Mouse (Mus musculus) midbrain, embryonic 14.5 days (tissue): ENCODE measurements at regions not wholly inside any gene's neighbourhood (a gene's known extent, or its start where the extent isn't known, plus 50 kb on each side); places are given as distances from the start of the nearest gene placed in this dataset.

Experiments used
- ATAC-seq: fragments of 200-750 bp; cut with Nextera tagmentation; 2 replicates; pipeline ENCODE4 v1.8.0; 2017; ENCODE audit warnings: moderate number of reproducible peaks, moderate library complexity; ENCODE audit not compliant: low FRiP score, low TSS enrichment
- DNase-seq: peaks from one replicate; pipeline ENCODE4 v3.0.0-alpha.2; 2015
- H3K27ac ChIP-seq: fragments of 300-500 bp; sonication (generic); replicated peaks from 2 replicates; pipeline ENCODE4 v1.5.1; 2014; ENCODE audit warnings: mild to moderate bottlenecking, low read depth, low read length, moderate library complexity
- H3K27me3 ChIP-seq: fragments of 300-500 bp; sonication (generic); 2 replicates; pipeline ENCODE4 v1.6.1; 2014; ENCODE audit warnings: low read length, control low read depth, mixed read lengths; ENCODE audit not compliant: control insufficient read depth, insufficient read depth
- H3K36me3 ChIP-seq: fragments of 300-500 bp; sonication (generic); 2 replicates; pipeline ENCODE4 v1.6.1; 2014; ENCODE audit warnings: low read length, control low read depth; ENCODE audit not compliant: control insufficient read depth, insufficient read depth
- H3K4me1 ChIP-seq: fragments of 300-500 bp; sonication (generic); 2 replicates; pipeline ENCODE4 v1.6.1; 2014; ENCODE audit warnings: mild to moderate bottlenecking, antibody characterized with exemption, low read length, control low read depth; ENCODE audit not compliant: control insufficient read depth, insufficient read depth
- H3K4me2 ChIP-seq: fragments of 300-500 bp; sonication (generic); 2 replicates; pipeline ENCODE4 v1.6.1; 2014; ENCODE audit warnings: mild to moderate bottlenecking, low read length, moderate library complexity
- H3K4me3 ChIP-seq: fragments of 300-500 bp; sonication (generic); replicated peaks from 2 replicates; pipeline ENCODE4 v1.5.1; 2014; ENCODE audit warnings: low read depth, low read length
- H3K9ac ChIP-seq: fragments of 300-500 bp; sonication (generic); replicated peaks from 2 replicates; pipeline ENCODE4 v1.6.1; 2014; ENCODE audit warnings: mild to moderate bottlenecking, low read length, moderate library complexity
- H3K9me3 ChIP-seq: fragments of 300-500 bp; sonication (generic); 2 replicates; pipeline ENCODE4 v1.6.1; 2016; ENCODE audit warnings: low read length, control low read depth, mixed read lengths; ENCODE audit not compliant: control insufficient read depth
- WGBS: fragments of 180-500 bp; shearing (Covaris S2); extraction: QIAGEN DNeasy Blood & Tissue Kit; methylation state at CpG from one replicate; pipeline ENCODE4 v1.1.7; 2014; 5-methylcytosine and 5-hydroxymethylcytosine counted together

DNA sequence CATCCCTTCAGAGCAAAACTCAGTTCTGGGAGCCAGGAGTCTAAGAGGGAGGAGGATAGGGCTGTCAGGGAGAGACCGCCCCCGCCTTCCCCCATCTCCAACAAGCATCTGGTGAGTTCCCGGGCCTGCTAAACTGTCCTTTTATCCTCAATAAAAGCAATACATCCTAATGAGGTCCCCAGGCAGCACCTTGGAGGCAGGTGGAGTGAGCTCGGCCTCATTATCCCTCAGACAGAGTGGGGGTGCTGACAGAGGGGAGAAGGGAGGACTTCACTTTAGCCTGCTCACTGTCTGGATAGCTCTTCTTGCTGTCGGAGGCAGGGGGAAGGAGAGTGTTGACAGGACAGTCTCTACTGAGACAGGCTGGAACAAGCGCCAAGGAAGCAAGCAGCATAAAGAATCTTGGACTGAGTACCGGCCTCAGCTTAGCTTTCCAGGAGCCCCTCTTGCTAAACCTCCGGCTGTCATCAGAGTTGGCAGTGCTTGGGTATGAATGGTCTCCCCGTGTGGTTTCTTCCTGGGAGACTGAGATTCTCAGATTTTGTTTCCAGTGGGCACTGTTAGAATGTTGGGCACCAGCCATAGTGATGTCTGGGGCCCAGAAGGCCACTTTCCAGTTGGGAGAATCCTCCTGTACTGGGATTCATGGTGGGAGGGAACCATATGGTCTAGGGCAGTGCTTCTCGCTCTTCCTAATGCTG is 537.3 kb downstream of the Tbc1d22a start:
- Histone ChIP-seq H3K4me1 (no peaks in the 10 kb centered on the region), H3K9me3 (no peaks in the 10 kb centered on the region), H3K4me2 (no peak overlapping the region), H3K27me3 (no peaks in the 10 kb centered on the region), H3K36me3 (no peaks in the 10 kb centered on the region), H3K9ac (no peak overlapping the region), H3K4me3 (no peak overlapping the region), H3K27ac (0 out of 2 replicates have a peak overlapping the region, but pooled peaks have one; percentile 16)
- WGBS, result 62% methylated on average over 10 of the region's 10 CpGs
- DNase-seq (peak; percentile 72), ATAC-seq (peak; percentile 55; the same call in 1 of the 2 replicates)

DNA sequence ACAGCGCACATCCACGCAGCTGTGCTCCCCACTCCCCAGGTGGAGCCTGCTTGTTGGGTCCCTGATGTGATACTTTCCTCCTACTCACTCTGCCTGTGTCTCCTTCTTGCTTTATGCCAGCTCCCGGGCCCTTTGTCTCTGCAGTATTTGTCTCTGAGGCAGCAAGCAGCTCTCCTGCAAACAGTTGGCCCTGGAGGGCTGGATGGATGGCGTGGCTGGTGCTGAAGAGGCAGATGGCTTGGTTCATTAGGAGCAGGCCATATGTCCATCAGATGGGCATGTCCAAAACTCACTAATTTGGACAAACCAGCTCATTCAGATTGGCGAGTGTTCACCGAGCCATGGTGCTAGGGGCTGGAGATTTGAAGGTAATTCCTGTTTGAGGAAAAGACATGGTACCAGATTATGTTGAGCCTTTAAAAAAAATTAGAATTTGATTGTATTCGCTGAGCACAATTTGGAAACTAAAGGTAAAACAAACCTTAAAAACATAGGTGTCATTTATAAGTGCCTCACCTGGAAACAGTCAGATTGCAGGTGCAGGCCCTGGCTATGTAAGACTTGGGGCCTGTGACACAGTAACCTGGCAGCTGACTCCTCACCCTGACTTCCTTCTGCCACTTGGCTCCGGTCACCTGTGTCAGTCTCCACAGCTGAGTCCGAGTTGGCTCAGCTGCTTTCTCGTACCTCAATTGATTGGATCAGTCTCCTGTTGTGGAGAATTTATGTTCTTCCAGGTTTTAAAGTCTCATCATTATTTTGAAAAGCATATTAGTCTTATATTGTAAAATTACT is 549.5 kb downstream of the Tbc1d22a start:
- no peaks in the 10 kb centered on the region for H3K4me1 ChIP-seq
- WGBS, result 84% methylated on average over 10 of the region's 10 CpGs
- DNase-seq (no peak), ATAC-seq (no peak)
- no peak overlapping the region for H3K4me2 ChIP-seq
- no peaks in the 10 kb centered on the region for H3K36me3 ChIP-seq
- H3K27ac ChIP-seq, result no peak overlapping the region
- H3K27me3 ChIP-seq, result no peaks in the 10 kb centered on the region
- H3K9ac ChIP-seq, result no peak overlapping the region
- H3K9me3 ChIP-seq, result no peaks in the 10 kb centered on the region
- no peak overlapping the region for H3K4me3 ChIP-seq

DNA sequence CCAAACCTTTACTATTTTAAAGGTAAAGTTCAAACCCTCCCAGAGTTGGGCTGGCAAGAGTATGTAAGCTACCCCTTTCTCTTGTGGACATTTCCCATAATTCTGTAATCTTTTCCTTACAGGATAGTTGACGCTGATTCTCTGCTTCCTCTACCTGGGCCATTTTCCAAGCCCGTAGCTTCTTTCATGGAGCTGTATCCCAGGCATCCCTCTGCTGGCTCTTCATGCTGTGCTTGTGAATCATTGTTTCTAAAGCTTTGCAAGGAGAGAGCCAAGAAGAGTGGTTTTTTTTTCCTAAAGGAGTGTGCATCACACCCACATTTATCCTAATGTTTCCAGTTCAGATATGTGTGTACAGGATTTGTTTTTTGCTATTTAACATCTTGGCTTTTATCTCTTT is 553.4 kb downstream of the Tbc1d22a start:
- WGBS, result 91% methylated on average over 2 of the region's 2 CpGs
- H3K9me3 ChIP-seq, result no peaks in the 10 kb centered on the region
- ATAC-seq, result no peak
- H3K27ac ChIP-seq, result no peak overlapping the region
- no peak overlapping the region for H3K4me3 ChIP-seq
- no peaks in the 10 kb centered on the region for H3K36me3 ChIP-seq
- no peaks in the 10 kb centered on the region for H3K4me1 ChIP-seq
- no peak for DNase-seq
- no peak overlapping the region for H3K4me2 ChIP-seq
- H3K27me3 ChIP-seq, result no peaks in the 10 kb centered on the region
- no peak overlapping the region for H3K9ac ChIP-seq

DNA sequence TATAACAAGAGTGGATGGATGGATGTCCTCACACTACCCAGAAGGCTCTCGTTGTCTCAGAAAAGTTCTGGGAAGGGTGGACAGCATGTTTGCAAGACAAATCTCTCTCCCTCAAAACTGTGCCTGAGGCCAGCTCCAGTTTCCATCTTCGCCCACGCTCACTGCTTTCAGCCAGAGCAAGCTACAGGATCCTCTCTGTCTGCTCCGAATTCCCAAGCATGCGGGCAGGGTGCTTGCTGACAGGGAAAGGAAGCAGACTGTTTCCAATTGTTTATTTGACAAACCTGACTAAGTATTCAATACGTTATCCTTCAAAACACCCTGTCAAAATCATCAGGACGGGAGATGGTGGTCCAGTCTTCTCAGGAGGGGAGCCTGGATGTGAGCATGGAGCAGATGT is 558.8 kb downstream of the Tbc1d22a start:
- Histone ChIP-seq H3K9me3 (no peaks in the 10 kb centered on the region), H3K4me3 (no peak overlapping the region), H3K27me3 (no peaks in the 10 kb centered on the region), H3K36me3 (no peaks in the 10 kb centered on the region), H3K9ac (no peak overlapping the region), H3K27ac (no peak overlapping the region), H3K4me2 (no peak overlapping the region), H3K4me1 (no peaks in the 10 kb centered on the region)
- DNase-seq (no peak), ATAC-seq (no peak)
- WGBS, result 86% methylated on average over 7 of the region's 7 CpGs

DNA sequence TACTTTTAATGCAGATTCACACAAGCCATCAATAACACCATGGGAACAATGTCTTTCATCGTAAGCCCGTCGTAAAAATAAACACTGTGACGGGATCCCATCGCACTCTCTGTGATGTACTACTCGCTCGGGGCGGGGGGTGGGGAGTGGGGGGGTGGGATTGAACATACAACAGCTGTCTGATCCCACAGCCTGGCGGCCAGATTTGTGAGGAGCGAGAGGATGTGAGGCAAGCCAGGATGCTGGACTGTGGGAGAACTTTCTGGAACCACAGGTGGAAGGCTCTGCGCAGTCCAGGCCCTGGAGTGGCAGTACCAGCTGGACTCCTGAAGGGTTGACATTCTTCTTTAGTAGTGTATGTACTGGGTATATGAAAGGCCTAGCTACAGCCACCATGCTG is 563.7 kb downstream of the Tbc1d22a start:
- Histone ChIP-seq H3K4me1 (no peaks in the 10 kb centered on the region), H3K4me3 (no peak overlapping the region), H3K27me3 (no peaks in the 10 kb centered on the region), H3K36me3 (no peaks in the 10 kb centered on the region), H3K9me3 (no peaks in the 10 kb centered on the region), H3K27ac (no peak overlapping the region), H3K9ac (no peak overlapping the region), H3K4me2 (no peak overlapping the region)
- ATAC-seq (no peak), DNase-seq (no peak)
- WGBS, result 89% methylated on average over 11 of the region's 11 CpGs

DNA sequence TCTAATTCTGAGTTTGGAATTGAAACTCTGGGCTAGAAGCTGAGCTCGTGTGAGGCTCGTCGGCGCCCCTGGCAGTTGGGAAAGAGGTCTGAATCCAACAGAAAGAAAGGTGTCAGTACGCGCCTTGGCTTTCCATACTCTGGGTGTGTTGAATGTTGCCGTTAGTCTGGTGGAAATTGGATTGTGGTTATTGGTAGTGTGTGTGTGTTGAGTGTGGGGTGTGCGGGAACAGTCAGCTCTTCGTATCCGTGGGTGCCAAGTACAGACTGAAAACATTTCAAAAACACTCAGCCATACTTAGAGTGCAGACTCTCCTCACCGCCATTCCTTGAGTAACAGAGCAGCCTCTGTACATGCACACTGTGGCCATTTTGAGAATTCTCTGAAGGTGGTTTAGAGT is 566.9 kb downstream of the Tbc1d22a start:
- DNase-seq, result no peak
- 93% methylated on average over 11 of the region's 11 CpGs for WGBS
- Histone ChIP-seq H3K4me1 (no peaks in the 10 kb centered on the region), H3K4me2 (no peak overlapping the region), H3K27ac (no peak overlapping the region), H3K9ac (no peak overlapping the region), H3K36me3 (no peaks in the 10 kb centered on the region), H3K9me3 (no peaks in the 10 kb centered on the region), H3K4me3 (no peak overlapping the region), H3K27me3 (no peaks in the 10 kb centered on the region)
- ATAC-seq, result no peak

DNA sequence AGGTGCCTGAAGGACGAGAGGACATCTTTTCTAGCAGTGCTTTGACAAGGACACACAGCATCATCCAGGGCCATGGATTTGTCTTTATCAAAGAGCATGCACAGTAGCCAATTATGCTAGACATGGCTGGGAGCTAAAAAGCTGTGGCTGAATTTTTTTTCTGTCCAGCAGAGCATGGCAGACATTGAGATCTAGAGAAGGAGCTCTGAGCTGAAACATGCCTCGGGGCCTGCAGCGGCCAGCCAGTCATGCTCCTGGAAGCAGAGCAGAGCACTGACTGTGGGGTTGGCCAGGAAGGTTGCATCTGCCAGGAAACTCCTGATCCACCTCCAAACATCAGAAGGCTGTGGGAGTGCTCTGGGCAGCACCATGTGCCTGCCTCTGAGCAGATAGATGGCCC is 580.5 kb downstream of the Tbc1d22a start:
- DNase-seq (no peak), ATAC-seq (no peak)
- Histone ChIP-seq H3K4me2 (no peak overlapping the region), H3K27ac (no peak overlapping the region), H3K9ac (no peak overlapping the region), H3K36me3 (no peaks in the 10 kb centered on the region), H3K4me1 (no peaks in the 10 kb centered on the region), H3K4me3 (no peak overlapping the region), H3K9me3 (no peaks in the 10 kb centered on the region), H3K27me3 (no peaks in the 10 kb centered on the region)
- 51% methylated on average over 3 of the region's 3 CpGs for WGBS

DNA sequence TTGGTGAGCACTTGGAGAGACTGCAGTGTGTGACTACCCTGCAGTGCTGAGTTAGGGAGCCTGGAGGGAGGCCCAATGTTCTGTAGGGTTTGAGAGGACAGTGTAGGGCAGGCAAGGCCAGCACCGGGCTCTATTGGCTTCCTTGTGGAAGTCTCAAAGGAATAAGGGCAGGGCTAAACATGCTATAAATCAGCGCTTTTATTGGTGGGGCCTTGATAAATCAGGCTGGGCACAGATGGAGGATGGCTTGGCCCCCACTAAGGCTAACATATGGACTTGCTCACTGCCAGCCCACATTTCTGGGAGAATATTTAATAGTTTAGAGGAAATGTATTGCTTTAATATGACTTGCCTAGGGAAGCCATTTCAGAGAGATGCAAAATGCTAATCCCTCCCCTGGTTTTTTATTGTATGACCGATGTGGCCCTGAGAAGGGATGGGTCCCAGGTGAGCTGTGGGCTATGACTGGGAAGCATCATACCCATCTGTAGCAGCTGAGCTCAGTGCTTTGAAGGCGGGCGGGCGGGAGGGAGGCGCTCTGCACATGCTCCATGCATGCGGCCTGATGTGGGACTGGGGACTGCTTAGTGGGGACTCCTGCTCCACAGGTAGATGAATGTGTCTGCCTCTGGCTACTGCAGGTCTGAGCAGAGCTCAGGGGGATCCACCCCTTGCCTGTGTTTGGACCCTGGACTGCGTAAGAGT is 584.4 kb downstream of the Tbc1d22a start:
- ATAC-seq (no peak), DNase-seq (no peak)
- Histone ChIP-seq H3K4me1 (no peaks in the 10 kb centered on the region), H3K27ac (no peak overlapping the region), H3K4me3 (no peak overlapping the region), H3K9ac (no peak overlapping the region), H3K27me3 (no peaks in the 10 kb centered on the region), H3K9me3 (no peaks in the 10 kb centered on the region), H3K4me2 (no peak overlapping the region), H3K36me3 (no peaks in the 10 kb centered on the region)
- 89% methylated on average over 9 of the region's 9 CpGs for WGBS
